Mouse (Mus musculus): ENCODE results near the gene Atxn7l1. TPM values are rescaled to one million over a fixed set of nuclear protein-coding genes. Genes with fewer than 3 reads are reported as not detected.

Atxn7l1 gene
- polyA plus RNA-seq, 1 experiment: 12.4 TPM

DNA sequence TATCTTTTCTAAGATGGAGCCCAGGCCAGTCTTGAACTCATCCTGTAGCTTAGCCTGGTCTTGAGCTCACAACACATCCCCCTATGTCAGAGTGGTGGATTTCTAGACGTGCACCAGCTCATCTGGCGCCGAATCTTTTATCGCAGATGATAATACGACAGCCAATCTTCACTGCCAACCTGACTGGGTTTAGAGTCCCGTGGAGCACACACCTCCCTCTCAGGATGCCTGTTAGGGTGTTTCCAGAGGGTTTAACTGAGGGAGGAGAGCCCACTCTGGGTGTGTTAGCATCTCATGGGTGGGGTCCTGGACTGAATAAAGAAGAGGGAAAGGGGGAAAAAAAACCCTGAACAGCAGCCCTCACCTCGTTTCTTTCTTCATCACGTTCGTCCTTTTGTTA, 124.9 kb downstream of the Atxn7l1 start:
- Histone ChIP-seq H3K36me3 (ENCODE audit: control insufficient read depth, insufficient read depth) (no peaks in the 10 kb centered on the region), H3K27me3 (ENCODE audit: control insufficient read depth, insufficient read depth, insufficient read length) (no peaks in the 10 kb centered on the region), H3K79me2 (ENCODE audit: control insufficient read depth, insufficient read depth) (no peaks in the 10 kb centered on the region), H3ac (ENCODE audit: control insufficient read depth, insufficient read length) (no peak overlapping the region), H3K4me3 (no peak overlapping the region), H3K4me2 (ENCODE audit: low read depth) (no peak overlapping the region)
- TF ChIP-seq POLR2AphosphoS2 (IDR thresholded peaks at IDR 0.05; ENCODE audit: insufficient read length, low read depth) (no peak), E2F4 (IDR thresholded peaks at IDR 0.05; ENCODE audit: insufficient read depth) (no peak), REST (IDR thresholded peaks at IDR 0.05; ENCODE audit: insufficient read depth, insufficient read length) (no peak), MYOD1 (IDR thresholded peaks at IDR 0.05; ENCODE audit: control insufficient read depth in 1 of 3, insufficient read length in 2 of 3, low read depth in 2 of 3) (no peak), TCF12 (IDR thresholded peaks at IDR 0.05; ENCODE audit: insufficient read depth, poor library complexity, severe bottlenecking) (no peak), CEBPB (IDR thresholded peaks at IDR 0.05; ENCODE audit: insufficient read depth, poor library complexity, severe bottlenecking) (no peak), USF1 (IDR thresholded peaks at IDR 0.05; ENCODE audit: low read depth) (no peak)

DNA sequence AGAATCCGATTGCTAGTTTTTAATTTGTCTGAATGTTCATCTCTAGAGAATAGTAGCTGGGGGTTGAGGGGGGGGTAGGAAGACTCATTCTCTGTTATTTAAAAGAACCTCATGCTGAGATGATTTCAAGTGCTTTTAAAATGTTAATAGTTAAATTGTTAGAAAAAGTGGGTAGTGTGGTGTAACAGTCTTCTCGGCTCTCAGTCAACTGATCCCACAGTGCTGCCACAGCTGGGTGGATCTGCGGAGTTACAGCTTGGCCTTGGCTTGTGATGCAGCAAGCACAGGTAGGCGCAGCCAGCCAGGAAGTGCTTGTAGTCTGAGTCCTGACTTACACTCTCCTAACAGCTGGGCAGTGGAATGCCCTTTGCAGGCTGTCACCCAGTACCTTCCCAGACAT, 125.7 kb downstream of the Atxn7l1 start:
- no peaks in the 10 kb centered on the region for H3K36me3 ChIP-seq (ENCODE audit: control insufficient read depth, insufficient read depth)
- TF ChIP-seq MYOG (IDR thresholded peaks at IDR 0.05; ENCODE audit: control insufficient read depth in 1 of 3, insufficient read depth in 1 of 3, insufficient read length in 2 of 3, low read depth in 2 of 3) (no peak), CEBPB (IDR thresholded peaks at IDR 0.05; ENCODE audit: insufficient read depth, poor library complexity, severe bottlenecking) (no peak), POLR2A (IDR thresholded peaks at IDR 0.05; ENCODE audit: insufficient read length, low read depth) (no peak), MAX (IDR thresholded peaks at IDR 0.05; ENCODE audit: low read depth) (no peak), TCF12 (IDR thresholded peaks at IDR 0.05; ENCODE audit: insufficient read depth, poor library complexity, severe bottlenecking) (no peak), MYOD1 (IDR thresholded peaks at IDR 0.05; ENCODE audit: control insufficient read depth in 1 of 3, insufficient read length in 2 of 3, low read depth in 2 of 3) (no peak), E2F4 (IDR thresholded peaks at IDR 0.05; ENCODE audit: insufficient read depth) (no peak), SRF (IDR thresholded peaks at IDR 0.05; ENCODE audit: control insufficient read depth, insufficient read length, low read depth) (no peak), TCF3 (IDR thresholded peaks at IDR 0.05; ENCODE audit: insufficient read length, low read depth) (no peak), USF1 (IDR thresholded peaks at IDR 0.05; ENCODE audit: low read depth) (no peak), POLR2AphosphoS2 (IDR thresholded peaks at IDR 0.05; ENCODE audit: insufficient read length, low read depth) (no peak), REST (IDR thresholded peaks at IDR 0.05; ENCODE audit: insufficient read depth, insufficient read length) (no peak)
- H3K4me3 ChIP-seq: no peak overlapping the region
- H3K79me2 ChIP-seq (ENCODE audit: control insufficient read depth, insufficient read depth): no peaks in the 10 kb centered on the region
- no peak overlapping the region for H3K4me2 ChIP-seq (ENCODE audit: low read depth)
- no peak overlapping the region for H3ac ChIP-seq (ENCODE audit: control insufficient read depth, insufficient read length)
- H3K27me3 ChIP-seq (ENCODE audit: control insufficient read depth, insufficient read depth, insufficient read length): no peaks in the 10 kb centered on the region

- TF ChIP-seq MAX (IDR thresholded peaks at IDR 0.05; ENCODE audit: low read depth) (no peak), POLR2A (IDR thresholded peaks at IDR 0.05; ENCODE audit: insufficient read length, low read depth) (no peak), SRF (IDR thresholded peaks at IDR 0.05; ENCODE audit: control insufficient read depth, insufficient read length, low read depth) (no peak), REST (IDR thresholded peaks at IDR 0.05; ENCODE audit: insufficient read depth, insufficient read length) (no peak), USF1 (IDR thresholded peaks at IDR 0.05; ENCODE audit: low read depth) (no peak), E2F4 (IDR thresholded peaks at IDR 0.05; ENCODE audit: insufficient read depth) (no peak), TCF12 (IDR thresholded peaks at IDR 0.05; ENCODE audit: insufficient read depth, poor library complexity, severe bottlenecking) (no peak), MYOD1 (IDR thresholded peaks at IDR 0.05; ENCODE audit: control insufficient read depth in 1 of 3, insufficient read length in 2 of 3, low read depth in 2 of 3) (no peak), POLR2AphosphoS2 (IDR thresholded peaks at IDR 0.05; ENCODE audit: insufficient read length, low read depth) (no peak), CEBPB (IDR thresholded peaks at IDR 0.05; ENCODE audit: insufficient read depth, poor library complexity, severe bottlenecking) (no peak), TCF3 (IDR thresholded peaks at IDR 0.05; ENCODE audit: insufficient read length, low read depth) (no peak), MYOG (IDR thresholded peaks at IDR 0.05; ENCODE audit: control insufficient read depth in 1 of 3, insufficient read depth in 1 of 3, insufficient read length in 2 of 3, low read depth in 2 of 3) (no peak)
- no peak overlapping the region for H3K4me3 ChIP-seq
- no peaks in the 10 kb centered on the region for H3K79me2 ChIP-seq (ENCODE audit: control insufficient read depth, insufficient read depth)
- H3K4me2 ChIP-seq (ENCODE audit: low read depth): no peak overlapping the region
- no peak overlapping the region for H3ac ChIP-seq (ENCODE audit: control insufficient read depth, insufficient read length)
- H3K27me3 ChIP-seq (ENCODE audit: control insufficient read depth, insufficient read depth, insufficient read length): no peaks in the 10 kb centered on the region
- H3K36me3 ChIP-seq (ENCODE audit: control insufficient read depth, insufficient read depth): no peaks in the 10 kb centered on the region
These were observed 126.2 kb downstream of the Atxn7l1 start for GRCm38 (mm10) chr12:33273668-33274067.

- H3K36me3 ChIP-seq (ENCODE audit: control insufficient read depth, insufficient read depth): no peaks in the 10 kb centered on the region
- TF ChIP-seq E2F4 (IDR thresholded peaks at IDR 0.05; ENCODE audit: insufficient read depth) (no peak), TCF12 (IDR thresholded peaks at IDR 0.05; ENCODE audit: insufficient read depth, poor library complexity, severe bottlenecking) (no peak), POLR2A (IDR thresholded peaks at IDR 0.05; ENCODE audit: insufficient read length, low read depth) (no peak), REST (IDR thresholded peaks at IDR 0.05; ENCODE audit: insufficient read depth, insufficient read length) (no peak), SRF (IDR thresholded peaks at IDR 0.05; ENCODE audit: control insufficient read depth, insufficient read length, low read depth) (no peak), MYOG (IDR thresholded peaks at IDR 0.05; ENCODE audit: control insufficient read depth in 1 of 3, insufficient read depth in 1 of 3, insufficient read length in 2 of 3, low read depth in 2 of 3) (no peak)
- H3K4me2 ChIP-seq (ENCODE audit: low read depth): no peak overlapping the region
- H3K27me3 ChIP-seq (ENCODE audit: control insufficient read depth, insufficient read depth, insufficient read length): no peaks in the 10 kb centered on the region
- no peak overlapping the region for H3ac ChIP-seq (ENCODE audit: control insufficient read depth, insufficient read length)
- no peak overlapping the region for H3K4me3 ChIP-seq
- H3K79me2 ChIP-seq (ENCODE audit: control insufficient read depth, insufficient read depth): no peaks in the 10 kb centered on the region
These were observed 128.5 kb downstream of the Atxn7l1 start for GRCm38 (mm10) chr12:33276028-33276427.

GRCm38 (mm10) chr12:33277427-33277826, 129.9 kb downstream of the Atxn7l1 start:
- Histone ChIP-seq H3K36me3 (ENCODE audit: control insufficient read depth, insufficient read depth) (no peaks in the 10 kb centered on the region), H3K79me2 (ENCODE audit: control insufficient read depth, insufficient read depth) (no peaks in the 10 kb centered on the region), H3ac (ENCODE audit: control insufficient read depth, insufficient read length) (no peak overlapping the region), H3K4me2 (ENCODE audit: low read depth) (no peak overlapping the region), H3K27me3 (ENCODE audit: control insufficient read depth, insufficient read depth, insufficient read length) (no peaks in the 10 kb centered on the region), H3K4me3 (no peak overlapping the region)
- TF ChIP-seq MYOG (IDR thresholded peaks at IDR 0.05; ENCODE audit: control insufficient read depth in 1 of 3, insufficient read depth in 1 of 3, insufficient read length in 2 of 3, low read depth in 2 of 3): no peak
- no peak for TF ChIP-seq REST (IDR thresholded peaks at IDR 0.05; ENCODE audit: insufficient read depth, insufficient read length)
- no peak for TF ChIP-seq USF1 (IDR thresholded peaks at IDR 0.05; ENCODE audit: low read depth)
- TF ChIP-seq E2F4 (IDR thresholded peaks at IDR 0.05; ENCODE audit: insufficient read depth): no peak
- TF ChIP-seq MYOD1 (IDR thresholded peaks at IDR 0.05; ENCODE audit: control insufficient read depth in 1 of 3, insufficient read length in 2 of 3, low read depth in 2 of 3): no peak
- no peak for TF ChIP-seq MAX (IDR thresholded peaks at IDR 0.05; ENCODE audit: low read depth)
- TF ChIP-seq TCF3 (IDR thresholded peaks at IDR 0.05; ENCODE audit: insufficient read length, low read depth): no peak
- TF ChIP-seq TCF12 (IDR thresholded peaks at IDR 0.05; ENCODE audit: insufficient read depth, poor library complexity, severe bottlenecking): no peak
- no peak for TF ChIP-seq POLR2AphosphoS2 (IDR thresholded peaks at IDR 0.05; ENCODE audit: insufficient read length, low read depth)
- TF ChIP-seq SRF (IDR thresholded peaks at IDR 0.05; ENCODE audit: control insufficient read depth, insufficient read length, low read depth): no peak
- no peak for TF ChIP-seq POLR2A (IDR thresholded peaks at IDR 0.05; ENCODE audit: insufficient read length, low read depth)
- TF ChIP-seq CEBPB (IDR thresholded peaks at IDR 0.05; ENCODE audit: insufficient read depth, poor library complexity, severe bottlenecking): no peak

Measured in myocyte (in vitro differentiated cells).